Mouse (Mus musculus) G1E-ER4 (cell line): ENCODE data around the gene Lamp5. TPM values are rescaled to one million over a fixed set of nuclear protein-coding genes. Genes with fewer than 3 reads are reported as not detected.

Experiments used
- GATA1 ChIP-seq: IDR thresholded peaks from one replicate; pipeline ENCODE4 v1.8.0; 2012; ENCODE audit warnings: low read length, inconsistent platforms
- polyA plus RNA-seq: library from polyadenylated mRNA; stranded (reverse); fragments of >175 nt; gene quantifications from 2 replicates; pipeline ENCODE4 v1.2.3, GENCODE M21; 2012

Lamp5 gene
- polyA plus RNA-seq, 1 experiment: not detected

GRCm38 (mm10) chr2:136118006-136118405, 66.0 kb downstream of the Lamp5 start:
- TF ChIP-seq GATA1: no peak
